Mouse (Mus musculus): ENCODE measurements around the gene Rmnd5b.

DNA sequence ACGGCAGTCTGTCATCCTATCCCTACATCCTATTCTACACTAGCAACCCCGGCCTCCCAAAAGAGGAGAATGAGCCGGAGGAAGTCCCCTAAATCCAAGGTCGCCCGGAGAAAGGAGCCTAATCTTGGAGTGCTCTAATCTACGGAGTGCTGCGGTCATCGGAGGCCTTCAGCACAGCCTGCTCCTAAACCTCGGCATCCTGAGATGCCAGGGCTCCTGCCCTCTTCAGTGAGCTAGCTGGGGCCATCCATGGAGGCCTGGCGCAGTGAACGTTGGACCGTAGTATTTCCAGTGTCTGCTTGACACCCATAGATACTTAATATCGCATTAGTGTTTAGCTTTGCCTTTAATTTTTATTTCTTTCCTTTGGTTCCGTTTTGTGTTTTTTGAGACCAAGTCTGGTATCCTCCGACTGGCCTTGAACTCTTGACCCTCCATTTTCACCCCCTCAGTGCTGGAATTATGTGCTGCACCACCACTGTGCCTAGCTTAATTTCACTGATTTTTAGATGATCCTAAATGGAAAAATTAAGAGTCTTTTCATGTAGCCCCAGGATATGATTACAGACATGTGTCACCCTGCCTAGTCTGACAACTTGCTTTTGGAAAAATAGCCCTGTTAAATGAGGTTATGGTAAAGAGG lies 28.5 kb downstream of the Rmnd5b start:
- TF ChIP-seq CTCF (IDR thresholded peaks at IDR 0.05; ENCODE audit: borderline replicate concordance, control insufficient read depth, extremely low read depth, insufficient read depth, low read length, poor library complexity): no peak
- no peak for TF ChIP-seq POLR2A (IDR thresholded peaks at IDR 0.05; ENCODE audit: control insufficient read depth, extremely low read depth, insufficient read depth, low read length, poor library complexity)

Data from thymus, adult 2 months (tissue).